Mouse (Mus musculus) T-helper 1 cell (primary cell): ENCODE results near the gene Hs6st3.

Experiments used
- in situ Hi-C: fragments of 300-600 bp; cut with MboI, MseI; formaldehyde crosslinking; loops from one replicate; pipeline ENCODE4 v1.15.1; 2025; ENCODE audit warnings: high pct_unique_total_duplicates

Gene Hs6st3

GRCm38 (mm10) chr14:119902486-119902885 is 764.3 kb downstream of the Hs6st3 start:
- in situ Hi-C loops: no loop called here

DNA sequence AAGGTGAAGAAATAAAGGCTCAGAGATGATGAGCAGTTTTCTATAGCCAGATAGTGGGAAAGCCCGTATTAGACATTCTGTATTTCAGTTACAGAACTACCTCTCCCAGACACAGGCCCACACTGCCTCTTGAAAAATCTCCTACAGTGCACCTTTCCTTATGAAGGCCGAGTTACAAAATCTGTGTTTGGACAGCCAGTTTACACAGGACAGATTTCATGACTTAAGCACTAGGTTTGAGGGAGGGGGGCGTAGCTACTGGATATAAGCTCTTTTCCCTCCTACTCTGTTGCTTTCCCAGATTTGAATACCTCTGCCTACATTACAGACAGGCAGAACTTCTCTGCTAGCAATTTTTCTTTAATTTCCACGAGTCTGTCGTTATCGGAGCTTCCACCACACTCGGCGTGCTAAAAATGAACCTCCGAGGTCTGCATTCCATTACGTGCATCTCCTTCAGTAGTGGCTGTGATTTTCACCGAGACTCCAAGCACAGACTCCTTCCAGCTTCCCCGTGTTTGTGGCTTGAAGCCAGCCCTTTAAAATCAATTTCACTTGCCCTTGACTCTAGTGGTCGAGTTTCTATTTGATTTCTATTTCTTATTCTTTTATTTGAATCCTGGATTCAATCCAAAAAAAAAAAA is 770.0 kb downstream of the Hs6st3 start:
- in situ Hi-C loops: no loop called here

- in situ Hi-C loops: no loop called here
Observed at GRCm38 (mm10) chr14:119914508-119914907, 776.4 kb downstream of the Hs6st3 start.

DNA sequence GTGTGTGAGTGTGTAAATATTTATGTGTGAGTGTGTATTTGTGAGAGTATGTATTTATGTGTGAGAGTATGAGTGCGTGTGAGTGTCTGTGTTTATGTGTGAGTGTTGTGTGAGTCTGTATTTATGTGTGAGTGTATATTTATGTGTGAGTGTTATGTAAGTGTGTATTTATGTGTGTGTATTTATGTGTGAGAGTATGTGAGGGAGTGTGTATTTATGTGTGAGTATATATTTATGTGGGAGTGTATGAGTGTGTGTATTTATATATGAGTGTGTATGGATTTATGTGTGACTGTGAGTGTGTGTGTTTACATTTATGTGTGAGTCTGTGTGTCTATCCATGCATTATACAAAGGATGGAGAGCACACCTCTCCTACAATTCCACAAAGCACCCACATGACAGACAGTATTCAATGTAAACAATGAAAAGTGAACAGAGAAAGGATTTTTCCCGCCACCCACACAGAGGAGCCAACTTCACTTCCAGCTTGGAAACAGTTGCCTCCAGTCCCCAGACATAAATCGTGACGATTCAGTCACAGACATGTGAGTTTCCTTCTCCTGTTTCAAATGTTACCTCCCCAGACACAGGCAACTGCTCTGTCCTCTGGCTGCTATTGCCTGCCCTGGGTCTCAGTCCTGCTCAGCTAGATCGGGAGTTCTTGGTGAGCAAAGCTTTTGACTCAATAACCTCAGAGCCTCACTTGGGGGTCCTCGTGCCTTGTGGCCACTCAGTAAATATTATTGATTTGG is 780.3 kb downstream of the Hs6st3 start:
- in situ Hi-C loops: no loop called here

DNA sequence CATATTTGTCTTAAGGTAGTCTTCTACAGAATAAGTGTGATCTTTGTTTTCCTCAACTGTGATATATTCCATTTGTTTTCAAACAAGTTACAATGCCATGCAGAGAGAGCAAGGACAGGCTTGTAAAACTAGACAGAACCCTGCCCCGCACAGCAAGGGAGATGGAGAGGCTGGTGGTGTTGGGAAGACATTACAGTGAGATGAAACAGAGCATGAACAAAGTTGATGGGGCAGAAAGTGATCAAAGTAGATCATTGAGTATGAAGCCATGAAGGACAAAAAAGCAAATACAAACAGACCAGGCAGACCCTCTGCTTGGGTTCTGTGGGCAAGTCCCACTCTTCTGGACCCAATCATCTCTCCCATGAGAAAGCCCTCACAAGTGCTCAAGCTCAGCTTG is 781.0 kb downstream of the Hs6st3 start:
- in situ Hi-C loops: no loop called here
